Mouse (Mus musculus) C3H10T1/2 (cell line): ENCODE data around the gene Hp. TPM values are rescaled to one million over a fixed set of nuclear protein-coding genes. Genes with fewer than 3 reads are reported as not detected.

Experiments
- polyA plus RNA-seq, 2 experiments: library from polyadenylated mRNA; unstranded; fragments of >200 nt; fragmentation: generic; extraction: Trizol; gene quantifications; one replicate each; pipeline ENCODE4 v1.2.1; 2012; ENCODE audit warnings: missing spikeins in 2 of 2

Gene Hp
- polyA plus RNA-seq: 1 to 10 TPM in 1 of 2 experiments, under 1 TPM in 1; 0.04 to 4.0 TPM

DNA sequence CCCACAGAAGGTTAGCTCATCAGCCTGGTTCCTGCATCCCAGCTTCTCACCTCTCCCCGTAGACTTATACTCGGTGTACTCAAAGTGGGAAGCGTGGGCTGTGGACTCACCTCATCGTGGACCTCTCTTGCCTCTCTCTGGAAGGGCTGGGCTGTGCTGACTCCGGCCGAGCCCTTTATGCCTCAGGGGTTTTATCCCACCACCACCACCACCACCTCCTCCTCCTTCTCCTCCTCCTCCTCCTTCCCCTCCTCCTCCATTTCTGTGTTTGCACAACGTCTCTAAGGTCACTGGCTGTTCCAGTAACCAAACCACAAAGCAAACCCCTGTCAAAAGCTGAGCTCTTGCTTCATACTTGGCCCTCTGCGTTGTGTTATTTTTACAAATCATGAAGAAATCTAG lies at the start of gene Hp:
Gene Hp, minus strand, starts transcription at position 273 of the 402 bp plus-strand sequence.

DNA sequence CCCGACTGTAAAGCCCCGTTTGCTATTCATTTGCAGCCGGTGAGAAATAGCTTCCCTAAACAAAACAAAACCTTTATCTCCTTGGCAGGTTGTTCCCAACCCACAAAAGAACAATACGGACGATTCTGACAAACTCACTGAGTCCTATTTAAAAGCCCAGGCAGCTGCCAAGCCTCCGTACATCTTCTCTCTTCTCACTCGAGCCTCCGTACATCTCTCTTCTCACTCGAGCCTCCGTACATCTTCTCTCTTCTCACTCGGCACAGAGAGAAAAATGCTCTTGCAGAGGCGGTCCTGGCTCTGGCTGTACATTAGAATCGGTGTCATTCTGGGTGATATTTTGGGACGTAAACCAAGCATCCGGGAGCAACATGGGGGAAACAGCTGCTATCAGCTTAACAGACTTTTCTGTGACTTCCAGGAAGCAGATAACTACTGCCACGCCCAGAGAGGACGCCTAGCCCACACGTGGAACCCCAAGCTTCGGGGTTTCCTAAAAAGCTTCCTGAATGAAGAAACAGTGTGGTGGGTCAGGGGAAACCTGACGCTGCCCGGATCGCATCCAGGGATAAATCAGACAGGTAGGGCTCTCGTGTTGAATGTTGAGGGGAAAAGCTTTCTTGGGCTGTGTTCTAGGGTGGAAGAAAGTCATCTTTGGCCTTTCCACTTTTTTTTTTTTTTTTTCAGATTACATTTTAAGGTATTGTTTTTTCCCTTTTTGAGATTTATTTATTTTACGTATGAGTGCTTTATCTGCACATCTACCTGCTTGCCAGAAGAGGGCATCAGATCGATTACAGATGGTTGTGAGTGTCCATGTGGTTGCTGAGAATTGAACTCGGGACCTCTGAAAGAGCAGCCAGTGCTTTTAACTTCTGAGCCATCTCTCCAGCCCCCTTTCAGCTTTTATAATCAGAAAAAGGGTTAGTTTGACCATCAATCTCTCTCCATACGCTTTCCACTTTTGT lies 35.6 kb upstream of the Hp start, which contains the start of gene Pkd1l3:
Gene Pkd1l3, plus strand, starts transcription at position 275 of the 968 bp plus-strand sequence.

DNA sequence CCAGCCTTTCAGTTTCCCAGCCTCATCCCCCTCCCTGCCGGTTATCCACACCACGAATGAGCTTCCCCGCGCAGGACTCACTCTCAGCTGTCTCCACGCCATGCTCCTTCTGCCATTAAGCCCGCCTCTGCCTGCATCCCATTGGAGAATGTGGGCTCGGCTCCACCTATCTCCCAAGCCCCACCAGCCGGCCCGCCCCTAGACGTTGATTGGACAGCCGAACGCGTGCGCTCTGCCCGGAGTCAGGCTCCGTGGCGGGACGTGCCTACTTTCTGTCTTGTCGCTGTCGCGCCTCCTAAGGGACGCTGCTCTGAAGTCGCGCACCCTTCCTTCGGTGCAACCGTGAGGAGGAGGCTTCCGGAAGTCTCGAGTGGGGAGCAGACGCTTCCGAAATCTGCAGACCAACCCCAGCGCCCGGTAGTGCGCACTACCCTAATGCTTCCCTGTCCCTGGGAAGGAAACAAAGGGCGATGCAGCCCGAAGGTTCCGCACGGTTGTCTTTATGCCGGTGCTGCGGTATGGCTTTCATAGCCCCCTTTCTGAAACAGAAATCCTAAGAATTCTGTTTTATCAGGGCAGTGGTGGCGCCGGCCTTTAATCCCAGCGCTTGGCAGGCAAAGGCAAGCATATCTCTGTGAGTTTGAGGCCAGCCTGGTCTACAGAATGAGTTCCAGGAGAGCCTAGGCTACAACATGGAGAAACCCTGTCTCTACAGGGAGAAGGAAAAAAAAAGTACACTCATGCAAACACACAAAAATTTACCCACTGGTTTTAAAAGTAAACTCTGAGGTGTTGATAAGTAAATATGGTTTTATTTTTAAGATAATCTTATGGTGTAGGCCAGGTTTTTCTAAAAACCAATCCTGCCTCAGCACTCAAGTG lies 29.5 kb upstream of the Hp start, which contains the start of gene Dhodh:
Gene Dhodh, minus strand, starts transcription at position 403 of the 882 bp plus-strand sequence.

DNA sequence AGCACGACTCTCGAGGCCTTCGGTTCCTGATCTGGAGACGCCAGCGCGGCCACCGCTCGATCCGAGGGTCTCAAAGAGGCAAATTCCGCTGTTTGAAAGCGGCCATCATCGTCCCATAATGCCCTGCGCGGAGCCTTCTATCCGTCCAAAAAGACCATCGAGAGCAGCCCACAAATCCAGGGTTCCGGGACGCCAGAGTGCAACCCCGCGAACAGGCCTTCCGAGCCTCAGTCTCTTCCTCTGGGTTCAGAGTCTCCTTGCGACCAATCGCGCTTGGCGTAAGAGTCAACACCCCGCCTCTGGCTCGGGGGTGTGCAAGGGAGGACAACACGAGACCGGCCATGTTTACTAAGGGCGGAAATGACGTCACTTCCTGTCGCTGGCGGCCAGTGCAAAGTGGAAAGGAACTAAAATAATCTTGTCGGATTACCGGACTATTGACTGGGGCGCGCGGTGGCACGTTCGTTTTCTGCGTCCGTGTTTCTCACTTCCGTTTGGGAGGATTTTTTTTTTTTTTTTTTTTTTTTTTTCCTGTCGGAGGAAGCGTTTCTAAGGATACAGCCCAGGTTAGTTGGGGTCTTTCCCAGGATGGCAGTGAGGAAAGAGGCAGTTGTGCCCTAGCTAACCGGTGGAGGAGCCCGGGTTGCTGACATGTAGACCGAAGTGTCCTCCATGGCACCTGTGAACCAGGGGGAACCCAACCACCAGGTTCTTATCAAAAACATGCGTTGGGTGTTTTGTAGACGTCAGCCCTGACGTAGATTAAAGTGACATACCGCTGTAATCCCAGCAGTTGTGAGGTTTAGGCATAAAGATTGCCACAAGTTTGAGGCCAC lies 13.3 kb downstream of the Hp start, which contains the start of the genes Dhx38 and Txnl4b:
Gene Dhx38, minus strand, starts transcription at position 364 of the 836 bp plus-strand sequence.
Gene Txnl4b, plus strand, starts transcription at position 395 of the 836 bp plus-strand sequence.

Other genes starting within 250 kb of the Hp start
- gene Pmfbp1, start 85.1 kb downstream of the Hp start, polyA plus RNA-seq: not detected
- gene Dhx38, start 13.3 kb downstream of the Hp start, polyA plus RNA-seq: 10 to 100 TPM in 1 of 2 experiments, 1 to 10 TPM in 1; 8.4 to 25.3 TPM
- gene Txnl4b, start 13.3 kb downstream of the Hp start, polyA plus RNA-seq: 10 to 100 TPM in 1 of 2 experiments, 1 to 10 TPM in 1; 3.0 to 12.8 TPM
- 10 to 100 TPM; 12.3 to 14.9 TPM for gene Dhodh, start 29.5 kb upstream of the Hp start, polyA plus RNA-seq
- gene Pkd1l3, start 35.3 kb upstream of the Hp start, polyA plus RNA-seq: not detected
- gene Ist1, start 114.1 kb upstream of the Hp start, polyA plus RNA-seq: 10 to 100 TPM; 16.1 to 38.3 TPM
- 10 to 100 TPM in 1 of 2 experiments, 1 to 10 TPM in 1; 4.8 to 20.6 TPM for gene Zfp821, start 126.4 kb upstream of the Hp start, polyA plus RNA-seq
- 1 to 10 TPM; 4.4 to 7.7 TPM for gene Atxn1l, start 158.6 kb upstream of the Hp start, polyA plus RNA-seq
- gene Ap1g1, start 199.4 kb upstream of the Hp start, polyA plus RNA-seq: 10 to 100 TPM in 1 of 2 experiments, 1 to 10 TPM in 1; 3.8 to 22.8 TPM